Mouse (Mus musculus) embryo, embryonic 10.5 days (tissue): Measurements from ENCODE around the gene Ccl1.

Source experiments
- DNase-seq: peaks from one replicate; pipeline ENCODE4 v3.0.0-alpha.2; 2015; ENCODE audit warnings: low spot score

The Ccl1 gene

DNA sequence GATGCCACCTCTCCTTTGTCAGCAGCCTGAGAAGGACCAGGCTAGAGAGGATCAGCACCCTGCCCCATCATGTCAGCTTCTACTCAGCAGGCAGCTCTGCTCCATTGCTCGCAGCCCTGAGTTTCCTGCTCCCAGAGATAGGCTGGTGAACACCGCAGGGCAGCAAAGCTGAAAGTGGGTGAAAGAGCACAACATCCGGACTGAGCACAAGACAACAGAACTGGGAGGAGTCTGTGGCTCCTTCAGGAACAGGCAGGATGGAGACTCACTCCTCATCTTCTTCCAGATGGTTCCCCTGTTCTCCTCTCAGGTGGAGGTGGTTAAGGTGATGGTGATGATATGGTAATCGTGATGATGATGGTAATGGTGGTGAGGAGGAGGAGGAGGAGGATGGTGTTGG, at the start of gene Ccl1:
TSS of gene Ccl1 (minus strand) at position 101 of the 400 bp plus-strand sequence.
- DNase-seq: no peak

DNA sequence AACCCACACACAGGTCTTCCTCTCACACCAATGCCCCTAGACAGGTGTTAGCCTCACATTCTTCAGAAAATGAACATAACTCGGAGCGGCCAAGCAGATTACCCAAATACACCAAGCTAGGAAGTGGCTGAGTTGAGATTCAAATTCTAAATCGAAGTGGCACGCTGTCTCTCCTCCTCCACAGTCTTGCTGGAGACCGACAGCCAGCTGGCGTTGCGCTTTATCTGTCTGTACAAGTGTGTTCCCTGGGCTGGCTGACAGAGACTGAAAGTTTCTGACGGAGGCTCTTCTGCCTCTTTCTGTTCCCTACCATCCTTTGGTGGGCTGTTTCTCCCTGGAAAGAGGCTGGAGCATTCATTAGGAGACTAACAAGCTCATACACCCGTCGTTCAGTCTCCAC, 45.5 kb upstream of the Ccl1 start:
- no peak for DNase-seq

- DNase-seq: peak; percentile 5
Measured at GRCm38 (mm10) chr11:82340900-82341299, 35.4 kb upstream of the Ccl1 start.

DNA sequence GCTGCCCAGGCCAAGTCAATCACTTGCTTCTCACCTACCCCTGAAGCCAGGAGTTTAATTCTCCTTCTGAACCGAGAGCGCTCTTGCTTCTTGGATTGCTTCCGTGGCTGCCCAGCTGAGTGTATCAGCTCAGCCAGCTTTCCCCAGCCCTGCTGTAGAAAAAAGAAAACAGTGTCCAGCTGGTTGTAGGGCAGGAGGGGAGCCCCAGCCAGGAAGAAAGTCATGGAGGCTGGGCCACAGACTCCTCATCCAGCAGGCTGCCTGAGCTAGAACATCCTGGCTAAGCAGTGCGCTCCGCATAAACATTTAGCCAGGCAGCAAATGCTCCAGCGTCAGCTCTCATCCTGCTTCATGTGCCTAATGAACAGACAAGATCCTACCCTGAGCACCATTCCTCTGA, 34.9 kb upstream of the Ccl1 start:
- no peak for DNase-seq

- peak; percentile 46 for DNase-seq
Measured at GRCm38 (mm10) chr11:82339921-82340401, 34.5 kb upstream of the Ccl1 start.

- peak; percentile 65 for DNase-seq
Measured at GRCm38 (mm10) chr11:82313153-82313552, 7.7 kb upstream of the Ccl1 start.

DNA sequence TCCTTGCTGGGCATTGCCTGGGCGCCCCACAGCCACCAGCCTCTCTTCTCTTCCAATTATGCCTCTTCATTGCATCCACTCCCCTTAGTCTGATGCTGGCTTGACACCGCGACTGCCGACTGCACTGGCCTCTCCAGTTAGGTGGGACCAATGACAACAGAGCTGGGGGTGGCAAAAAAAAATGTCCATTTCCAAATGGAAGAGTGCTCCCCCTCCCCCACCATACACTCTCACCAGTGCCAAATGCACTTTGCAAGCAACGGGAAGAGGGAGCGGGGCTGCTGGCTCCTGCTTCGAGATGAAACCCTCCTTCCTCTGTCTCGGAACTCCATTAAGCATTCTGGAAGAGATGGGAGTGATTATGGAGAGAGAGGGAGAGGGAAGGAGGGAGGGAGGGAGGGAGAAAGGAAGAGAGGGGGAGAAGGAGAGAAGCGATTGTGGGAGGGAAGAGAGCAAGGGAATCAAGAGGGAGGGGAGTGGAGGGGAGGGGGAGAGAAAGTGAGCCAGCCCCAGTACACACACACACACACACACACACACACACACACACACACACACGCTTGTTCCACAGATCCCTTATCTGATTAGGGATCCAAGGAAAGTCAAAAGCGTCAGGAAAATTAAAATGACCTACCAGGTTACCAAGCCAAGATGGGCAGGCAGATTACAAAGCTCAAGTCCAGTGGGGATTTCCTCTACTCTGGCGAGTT, 5.0 kb upstream of the Ccl1 start:
- peak; percentile 1 for DNase-seq

DNA sequence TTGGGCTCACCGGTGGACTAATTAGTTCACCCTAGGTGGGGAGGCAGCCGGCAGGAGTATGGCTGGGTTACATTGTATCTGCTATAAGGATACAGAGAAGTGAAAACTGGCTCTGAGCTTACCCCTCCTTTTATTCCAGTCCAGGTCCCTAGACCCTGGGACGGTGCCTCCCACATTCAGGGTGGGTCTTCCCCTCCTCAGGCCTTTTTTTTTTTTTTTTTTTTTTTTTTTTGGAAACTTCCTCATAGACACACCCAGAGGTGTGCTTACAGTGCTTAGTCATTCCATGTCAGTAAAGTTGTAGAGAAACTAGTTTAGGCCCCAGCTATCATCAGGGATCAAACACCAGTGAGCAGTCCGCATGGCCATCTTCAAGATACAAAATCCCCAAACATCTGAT, 7.6 kb downstream of the Ccl1 start:
- no peak for DNase-seq

DNA sequence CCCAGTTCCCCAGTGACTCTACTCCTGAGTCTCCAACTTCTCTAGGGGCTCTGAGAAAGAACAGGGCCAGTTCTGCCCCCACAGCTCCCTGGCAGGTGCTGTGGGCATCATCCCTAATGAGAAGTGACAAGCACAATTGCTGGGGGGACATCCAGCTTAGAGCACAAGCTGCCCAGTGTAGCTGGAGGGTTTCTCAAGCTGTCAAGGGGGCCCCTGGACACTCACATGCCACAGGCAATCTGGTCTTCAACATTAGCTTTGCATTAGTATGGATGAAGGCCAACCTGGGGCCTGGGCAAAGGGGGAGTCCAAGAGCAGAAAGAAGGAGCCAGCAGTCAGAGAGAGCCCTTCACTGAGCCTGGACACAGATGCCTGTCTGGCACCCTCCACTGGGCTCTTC, 14.6 kb downstream of the Ccl1 start:
- no peak for DNase-seq

GRCm38 (mm10) chr11:82274149-82274812, 31.2 kb downstream of the Ccl1 start:
- DNase-seq: no peak

DNA sequence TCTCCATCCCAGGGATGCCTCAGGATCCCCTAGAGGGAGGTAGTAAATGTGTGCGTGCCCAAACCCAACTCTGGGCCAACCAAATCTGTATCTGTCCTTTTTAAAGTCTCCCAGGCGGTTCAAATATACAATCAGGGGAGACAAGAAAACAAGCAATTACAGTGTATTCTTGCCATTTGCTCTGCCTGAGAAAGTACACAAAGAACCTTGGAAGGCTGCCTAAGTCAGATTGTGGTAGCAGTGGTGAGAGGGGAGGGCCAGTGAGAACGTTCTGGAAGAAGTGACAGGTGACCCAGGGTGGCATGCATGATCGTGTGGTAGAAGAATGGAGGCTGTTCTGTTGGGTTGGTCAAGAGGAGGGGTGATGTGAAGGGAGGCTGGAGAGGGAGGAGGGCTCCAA, 46.4 kb downstream of the Ccl1 start:
- no peak for DNase-seq

GRCm38 (mm10) chr11:82255601-82256000, 49.9 kb downstream of the Ccl1 start:
- peak; percentile 73 for DNase-seq

DNA sequence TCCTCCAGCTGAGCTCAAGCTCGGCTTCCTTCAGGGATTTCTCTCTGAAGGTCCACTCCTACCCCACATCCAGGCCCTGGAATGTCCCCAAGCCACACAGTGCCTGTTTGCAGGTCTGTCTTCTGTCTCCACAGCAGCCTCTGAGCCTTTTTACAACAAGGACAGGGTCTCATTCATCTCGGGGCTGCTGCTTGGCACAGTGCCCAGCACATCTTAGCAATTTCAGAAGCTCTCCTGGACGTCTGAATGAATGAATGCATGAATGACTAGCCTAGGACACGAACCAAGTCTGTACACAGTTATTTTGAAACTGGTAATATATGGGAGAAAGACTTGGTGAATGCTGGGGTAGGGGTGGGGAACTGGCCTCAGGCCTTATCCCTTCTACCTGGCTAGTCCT, 52.1 kb downstream of the Ccl1 start:
- no peak for DNase-seq

GRCm38 (mm10) chr11:82251251-82251650, 54.2 kb downstream of the Ccl1 start:
- no peak for DNase-seq

DNA sequence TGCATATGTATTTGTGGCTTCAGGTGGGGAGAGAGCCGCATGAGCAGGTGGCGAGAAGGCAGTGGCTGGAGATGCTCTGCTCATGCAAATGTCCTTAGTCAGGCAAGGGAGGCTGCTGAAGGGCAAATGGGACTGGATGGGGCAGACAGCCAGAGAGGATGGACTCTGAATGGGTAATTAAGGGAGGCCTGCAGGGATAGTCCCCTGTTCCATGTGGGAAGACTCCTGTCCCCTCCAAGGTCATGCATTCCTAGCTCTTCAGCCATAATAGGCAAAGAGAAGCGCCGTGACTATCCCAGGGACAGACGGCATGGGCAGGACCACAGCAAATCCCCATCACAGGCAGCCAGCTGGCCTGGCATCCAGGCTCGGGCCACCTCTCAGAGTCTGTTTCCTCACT, 55.5 kb downstream of the Ccl1 start:
- no peak for DNase-seq

GRCm38 (mm10) chr11:82237439-82237838, 68.1 kb downstream of the Ccl1 start:
- no peak for DNase-seq

DNA sequence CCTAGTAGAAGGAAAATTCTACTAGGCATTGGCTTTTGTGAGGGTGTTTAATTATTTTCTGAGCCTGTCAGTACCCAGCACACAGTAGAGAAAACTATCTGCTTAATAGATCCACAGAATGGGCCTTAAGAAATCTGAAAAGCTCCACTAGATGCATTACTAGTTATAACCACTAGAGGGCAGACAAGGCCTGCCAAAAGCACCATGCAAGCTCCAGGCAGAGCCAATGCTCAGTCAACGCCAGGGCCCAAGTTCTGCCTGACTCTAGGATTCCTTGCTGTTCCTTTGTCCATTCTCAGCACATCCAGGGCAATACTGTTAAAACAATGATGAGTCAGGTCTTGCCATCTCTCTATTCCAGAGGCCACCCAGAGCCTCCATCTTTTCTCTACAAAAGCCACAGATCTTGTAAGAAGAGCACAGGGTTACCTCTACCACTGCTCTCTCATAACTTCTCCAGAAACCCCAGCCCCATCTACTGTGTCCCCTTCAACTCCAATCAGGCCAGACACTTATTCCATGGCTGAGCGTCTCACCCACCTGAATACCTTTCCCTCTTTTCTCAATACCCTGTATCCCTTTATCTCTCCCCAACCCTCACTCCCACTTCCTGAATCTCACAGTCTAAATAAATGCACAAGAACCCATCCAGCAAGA, 69.8 kb downstream of the Ccl1 start:
- DNase-seq: peak; percentile 86

DNA sequence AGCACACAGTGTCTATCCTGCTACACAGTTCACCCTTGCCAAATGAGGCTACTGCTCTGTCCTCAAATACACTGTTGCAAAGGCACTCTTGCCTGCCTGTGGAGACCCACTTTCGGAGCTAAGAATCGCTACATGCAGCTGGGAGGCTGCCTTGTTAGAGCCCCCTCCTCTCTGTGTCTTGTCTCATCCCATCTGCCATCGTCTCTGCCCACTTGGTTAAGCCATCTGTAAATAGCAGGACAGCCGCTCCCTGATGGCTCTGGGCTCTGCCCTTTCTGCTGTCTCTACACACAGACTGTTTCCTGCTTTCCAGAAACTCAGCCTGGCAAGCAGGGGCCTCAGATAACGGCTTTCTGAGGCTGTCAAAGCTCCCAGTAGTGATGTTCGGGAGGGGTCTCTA, 71.5 kb downstream of the Ccl1 start:
- no peak for DNase-seq

- DNase-seq: no peak
Measured at GRCm38 (mm10) chr11:82226976-82227375, 78.5 kb downstream of the Ccl1 start.

- no peak for DNase-seq
Measured at GRCm38 (mm10) chr11:82225936-82226335, 79.6 kb downstream of the Ccl1 start.

DNA sequence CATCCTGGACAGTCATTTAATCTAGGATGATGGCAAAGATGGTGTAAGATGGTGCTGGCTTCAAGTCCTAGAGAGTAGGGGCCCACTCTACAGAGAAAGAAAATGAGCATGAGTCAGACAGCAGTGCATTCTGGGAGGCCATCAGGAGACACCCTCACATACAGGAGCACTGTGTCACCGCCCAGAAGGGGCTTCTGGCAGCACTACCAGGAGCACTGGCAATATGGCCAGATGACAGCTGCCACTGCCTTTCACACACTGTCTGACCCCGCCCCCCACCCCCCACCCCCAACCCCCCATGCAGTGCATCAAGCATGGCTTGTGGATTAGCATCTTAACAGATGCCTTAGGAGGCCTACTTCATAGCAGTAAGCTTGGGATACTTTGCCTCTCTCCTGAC, 89.0 kb downstream of the Ccl1 start:
- DNase-seq: no peak

- DNase-seq: no peak
Measured at GRCm38 (mm10) chr11:82214405-82214804, 91.1 kb downstream of the Ccl1 start.

GRCm38 (mm10) chr11:82206960-82207488, 98.5 kb downstream of the Ccl1 start:
- no peak for DNase-seq
